Mouse (Mus musculus) granulocyte monocyte progenitor cell, adult 5-6 weeks (primary cell): Measurements from ENCODE around the gene Rgs6. TPM values are rescaled to one million over a fixed set of nuclear protein-coding genes. Genes with fewer than 3 reads are reported as not detected.

ENCODE experiments used
- ATAC-seq: replicated peaks from 2 replicates; pipeline ENCODE4 v1.8.0; 2016; ENCODE audit warnings: mild to moderate bottlenecking, moderate TSS enrichment, inconsistent platforms; ENCODE audit not compliant: poor library complexity, severe bottlenecking
- total RNA-seq, 2 experiments: library from RNA; stranded (forward) in 1 of 2; stranded (reverse) in 1 of 2; fragments of 200-712, 200-1000 nt in 1 of 2; fragments of >200 nt in 1 of 2; fragmentation: Nextera tagmentation in 1 of 2; gene quantifications; 2 replicates each; pipeline ENCODE4 v1.2.3; 2014 to 2017

Rgs6 gene
- total RNA-seq, 2 experiments from 2014 or later, result not detected

- ATAC-seq, result no peak
These were observed 484.2 kb downstream of the Rgs6 start for GRCm38 (mm10) chr12:83072181-83072887.

DNA sequence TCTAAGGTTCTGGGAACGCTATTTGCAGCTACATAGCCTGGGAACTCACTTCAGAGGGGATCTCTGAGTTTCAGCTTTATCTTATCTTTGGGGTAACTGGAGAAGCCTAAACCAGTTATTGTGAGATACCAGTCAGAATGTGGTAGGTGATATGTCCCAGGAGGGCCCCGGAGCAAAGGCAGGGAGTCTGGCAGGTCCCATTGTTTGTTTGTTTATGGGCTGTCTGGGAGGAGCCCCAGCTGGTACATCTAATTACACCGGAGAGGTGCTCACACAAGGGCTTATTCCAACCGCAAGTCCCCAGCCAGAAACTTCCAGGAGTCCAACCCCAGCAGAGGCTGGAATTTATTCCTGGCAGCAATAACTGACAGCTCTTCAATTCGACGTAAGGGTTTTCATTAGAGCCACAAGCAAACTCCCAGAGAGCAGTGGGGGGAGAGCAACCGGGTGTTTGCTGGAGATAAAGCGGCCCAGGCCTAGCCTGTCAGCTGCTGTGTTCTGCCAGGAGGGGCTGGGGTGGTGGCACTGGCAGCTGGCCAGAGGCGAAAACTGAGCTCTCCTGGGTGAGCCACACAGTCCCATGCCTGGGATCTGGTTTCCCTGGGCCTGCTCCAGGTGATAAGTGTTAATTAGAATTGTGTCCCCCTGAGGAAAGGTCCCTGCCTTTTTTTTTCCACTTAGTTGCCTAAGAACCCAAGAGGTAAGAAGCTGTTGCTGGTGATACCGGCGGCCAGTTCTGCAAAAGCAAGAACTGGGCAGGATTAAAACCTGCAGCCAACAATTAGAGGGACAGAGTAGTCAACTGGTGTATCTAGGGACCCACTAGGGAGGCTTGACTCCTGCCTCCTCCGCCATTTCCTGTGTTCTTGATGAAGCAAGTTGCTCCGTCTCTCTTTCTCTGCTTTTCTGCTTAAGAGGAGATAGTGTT, 485.1 kb downstream of the Rgs6 start:
- ATAC-seq, result no peak

DNA sequence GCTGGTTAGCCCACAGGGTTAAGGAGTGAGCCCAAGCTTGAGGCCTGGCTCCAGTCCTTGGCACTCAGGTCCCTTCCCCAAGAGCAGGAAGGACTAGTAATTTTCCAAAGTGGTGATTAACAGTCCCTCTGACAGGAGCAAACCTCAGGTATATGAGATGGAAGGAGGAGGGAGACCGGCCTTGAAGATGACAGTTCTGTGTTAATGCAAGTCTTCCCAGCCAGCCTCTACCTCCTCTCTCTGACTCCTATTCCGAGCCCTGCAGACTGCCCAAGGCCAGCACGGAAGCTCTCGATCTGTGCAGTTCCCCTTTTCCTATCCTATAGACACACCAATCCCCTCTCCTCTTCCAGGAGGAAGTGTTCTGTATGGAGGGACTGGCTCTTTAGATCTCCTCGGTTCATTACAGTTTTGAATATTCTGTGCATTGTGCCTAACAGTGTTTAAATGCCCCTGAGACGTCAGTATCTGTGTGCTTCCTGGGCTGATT, 485.8 kb downstream of the Rgs6 start:
- peak; percentile 40; the same call in 1 of the 2 replicates for ATAC-seq

- no peak for ATAC-seq
These were observed 488.1 kb downstream of the Rgs6 start for GRCm38 (mm10) chr12:83076179-83076578.

DNA sequence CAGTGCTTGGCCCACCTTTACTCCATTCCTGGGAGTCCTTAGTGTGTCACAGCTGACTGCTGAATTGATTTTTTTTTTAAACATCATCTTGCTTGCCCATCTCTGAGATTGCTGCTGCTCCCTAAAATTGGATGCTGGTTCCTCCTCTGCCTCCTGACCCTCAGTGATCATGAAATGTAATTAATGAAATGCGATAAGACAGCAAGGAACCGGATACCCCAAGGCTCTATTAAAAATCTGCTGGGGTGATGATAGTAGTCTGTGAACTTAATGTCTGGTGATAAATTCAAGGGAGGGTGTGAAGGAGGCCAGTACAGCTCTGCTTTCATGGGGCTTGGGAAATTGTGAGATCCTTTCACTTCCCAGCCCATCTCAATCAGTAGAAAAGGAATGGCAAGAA, 489.4 kb downstream of the Rgs6 start:
- no peak for ATAC-seq

DNA sequence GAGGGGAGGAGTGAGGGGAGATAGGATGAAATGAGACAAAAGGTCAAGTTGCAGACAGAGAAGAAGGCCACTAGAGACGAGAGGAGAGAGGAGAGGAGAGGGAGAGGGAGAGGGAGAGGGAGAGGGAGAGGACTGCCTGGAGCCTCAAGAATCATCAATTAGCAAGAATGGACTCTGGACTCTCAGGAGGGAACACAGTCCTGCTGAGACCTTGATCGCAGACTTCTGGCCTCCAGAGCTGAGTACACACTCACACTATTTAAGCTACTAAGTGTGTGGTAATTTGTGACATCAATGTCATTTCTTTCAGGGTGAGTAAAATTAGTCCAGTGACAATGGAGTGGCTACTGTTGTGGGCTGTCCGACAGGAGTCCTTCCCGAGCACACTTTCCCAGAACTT, 495.3 kb downstream of the Rgs6 start:
- no peak for ATAC-seq

- ATAC-seq, result no peak
These were observed 496.5 kb downstream of the Rgs6 start for GRCm38 (mm10) chr12:83084614-83085013.

GRCm38 (mm10) chr12:83087010-83087409, 498.9 kb downstream of the Rgs6 start:
- no peak for ATAC-seq

- no peak for ATAC-seq
These were observed 499.5 kb downstream of the Rgs6 start for GRCm38 (mm10) chr12:83087555-83087954.

DNA sequence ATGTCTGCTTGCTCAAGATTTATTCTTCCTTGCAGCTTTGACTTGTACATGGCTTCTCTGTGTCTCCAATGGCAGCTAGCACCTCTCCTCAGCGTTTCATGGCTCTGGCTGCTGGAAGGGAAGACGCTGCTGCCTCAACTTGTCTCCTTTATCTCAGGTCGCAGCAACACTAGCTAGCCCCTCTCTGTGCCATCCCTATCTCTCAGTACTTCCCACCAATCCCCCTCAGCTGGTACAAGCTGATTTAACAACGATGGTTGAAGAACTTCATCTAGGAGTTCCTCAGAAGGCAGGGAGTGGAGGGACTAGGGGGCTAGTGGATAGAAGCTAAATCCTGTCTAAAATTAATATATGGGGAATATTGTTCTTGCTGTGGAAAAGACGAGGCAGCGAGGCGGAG, 503.9 kb downstream of the Rgs6 start:
- ATAC-seq, result no peak

GRCm38 (mm10) chr12:83097787-83098186, 509.7 kb downstream of the Rgs6 start:
- no peak for ATAC-seq

- ATAC-seq, result no peak
These were observed 510.7 kb downstream of the Rgs6 start for GRCm38 (mm10) chr12:83098646-83099371.

DNA sequence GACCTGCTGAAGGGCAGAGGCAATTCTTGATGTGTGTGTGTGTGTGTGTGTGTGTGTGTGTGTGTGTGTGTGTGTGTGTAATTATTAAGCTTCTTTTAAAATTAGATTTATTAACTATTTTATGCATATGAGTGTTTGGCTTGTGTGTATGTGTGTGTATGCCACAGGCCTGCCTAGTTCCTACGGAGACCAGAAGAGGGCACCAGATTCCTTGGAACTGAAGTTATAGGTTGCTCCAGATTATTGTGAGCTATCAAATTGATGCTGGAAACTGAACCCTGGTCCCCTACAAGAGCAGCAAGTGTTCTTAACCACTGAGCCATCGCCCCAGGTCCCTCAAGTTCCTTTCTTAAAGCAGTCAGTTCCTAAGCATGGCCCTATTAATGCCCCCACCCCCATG, 511.8 kb downstream of the Rgs6 start:
- no peak for ATAC-seq

GRCm38 (mm10) chr12:83100413-83100812, 512.3 kb downstream of the Rgs6 start:
- ATAC-seq, result 0 out of 2 replicates have a peak, but pooled peaks have one; percentile 17

DNA sequence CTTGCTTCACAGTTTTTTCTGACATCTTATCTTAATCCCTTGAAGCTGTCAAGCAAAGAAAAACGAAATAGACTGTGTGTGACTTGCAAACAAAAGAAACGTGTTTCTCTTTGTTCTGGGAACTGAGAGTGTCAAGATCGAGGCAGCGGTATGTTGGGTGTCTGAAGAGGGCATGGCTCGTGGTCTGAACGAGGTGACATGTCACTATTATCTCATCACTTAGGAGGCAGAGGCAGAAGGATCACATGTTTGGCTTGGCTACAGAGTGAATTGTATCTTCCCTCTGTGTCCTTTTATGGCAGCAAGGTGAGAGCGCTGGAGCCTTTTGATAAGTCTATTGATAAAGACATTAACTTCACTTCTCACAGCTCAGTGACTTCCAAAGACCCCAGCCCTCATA, 512.8 kb downstream of the Rgs6 start:
- no peak for ATAC-seq

DNA sequence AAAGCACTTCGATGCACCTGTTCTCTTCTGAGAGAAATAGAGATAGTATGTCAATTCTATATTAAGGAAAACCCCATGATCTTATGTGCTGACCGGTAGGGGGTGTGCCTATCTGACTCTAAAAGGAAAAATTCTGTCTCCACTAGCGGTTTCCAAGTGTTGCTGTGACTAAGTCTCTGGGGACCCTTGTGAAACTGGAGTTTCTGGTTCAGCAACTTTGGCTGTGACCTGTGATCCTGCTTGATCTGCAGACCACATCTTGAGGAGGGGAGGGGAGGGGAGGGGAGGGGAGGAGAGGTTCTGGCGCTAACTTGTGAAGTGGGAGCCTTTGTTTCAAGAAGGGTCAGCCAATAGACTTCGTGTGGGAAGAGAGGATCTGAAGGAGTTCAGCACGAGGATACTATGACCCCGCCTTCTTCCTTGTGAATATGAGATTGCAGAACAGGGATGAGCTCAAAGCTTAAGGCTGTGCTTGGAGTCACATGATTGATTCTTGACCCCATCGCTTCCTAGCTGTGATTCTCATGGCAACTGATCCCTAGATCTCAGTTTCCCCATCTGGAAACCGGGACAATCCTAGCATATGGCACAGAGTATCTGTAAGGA, 517.5 kb downstream of the Rgs6 start:
- no peak for ATAC-seq

DNA sequence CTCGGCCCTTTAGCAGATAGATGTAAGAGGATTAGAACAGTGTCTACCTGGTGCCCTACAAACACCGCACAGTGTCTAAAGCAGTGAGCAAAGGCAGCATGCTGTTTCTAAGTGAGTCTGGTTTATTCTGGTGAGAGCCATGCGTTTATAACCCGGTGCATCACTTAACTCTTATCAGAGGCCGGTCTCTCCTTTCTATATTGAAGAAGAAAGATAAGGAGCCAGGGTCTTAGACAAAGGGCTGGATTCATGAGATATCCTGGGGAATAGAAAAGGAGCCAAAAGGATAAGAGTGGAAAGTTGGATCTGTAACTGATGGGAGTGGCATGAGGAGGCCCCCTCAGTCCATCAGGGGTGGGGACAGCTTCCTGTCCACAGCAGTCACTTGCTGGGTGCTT, 518.0 kb downstream of the Rgs6 start:
- no peak for ATAC-seq

DNA sequence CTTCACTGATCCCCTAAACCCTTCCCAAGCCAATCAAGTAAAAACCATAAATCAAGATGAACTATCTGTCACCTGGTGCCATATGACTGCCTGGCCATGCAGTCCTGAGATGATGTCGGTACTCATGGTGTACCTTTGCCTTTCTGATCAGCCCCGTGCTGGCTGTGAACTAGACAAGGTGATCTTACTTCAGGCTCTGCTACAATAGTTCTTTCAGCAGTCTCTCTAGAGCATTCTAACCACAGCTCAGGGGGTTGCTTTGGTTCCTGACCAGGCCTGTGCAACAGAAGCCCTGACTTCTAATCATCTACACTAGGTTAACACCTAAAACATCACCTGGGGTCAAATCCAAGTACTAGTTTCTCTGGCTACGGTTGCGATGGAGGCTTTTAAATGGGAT, 521.4 kb downstream of the Rgs6 start:
- no peak for ATAC-seq

- no peak for ATAC-seq
These were observed 522.0 kb downstream of the Rgs6 start for GRCm38 (mm10) chr12:83109891-83110630.

GRCm38 (mm10) chr12:83110711-83111110, 522.6 kb downstream of the Rgs6 start:
- ATAC-seq, result no peak
